Mouse (Mus musculus): ENCODE results near the gene Mtf1.

The Mtf1 gene

DNA sequence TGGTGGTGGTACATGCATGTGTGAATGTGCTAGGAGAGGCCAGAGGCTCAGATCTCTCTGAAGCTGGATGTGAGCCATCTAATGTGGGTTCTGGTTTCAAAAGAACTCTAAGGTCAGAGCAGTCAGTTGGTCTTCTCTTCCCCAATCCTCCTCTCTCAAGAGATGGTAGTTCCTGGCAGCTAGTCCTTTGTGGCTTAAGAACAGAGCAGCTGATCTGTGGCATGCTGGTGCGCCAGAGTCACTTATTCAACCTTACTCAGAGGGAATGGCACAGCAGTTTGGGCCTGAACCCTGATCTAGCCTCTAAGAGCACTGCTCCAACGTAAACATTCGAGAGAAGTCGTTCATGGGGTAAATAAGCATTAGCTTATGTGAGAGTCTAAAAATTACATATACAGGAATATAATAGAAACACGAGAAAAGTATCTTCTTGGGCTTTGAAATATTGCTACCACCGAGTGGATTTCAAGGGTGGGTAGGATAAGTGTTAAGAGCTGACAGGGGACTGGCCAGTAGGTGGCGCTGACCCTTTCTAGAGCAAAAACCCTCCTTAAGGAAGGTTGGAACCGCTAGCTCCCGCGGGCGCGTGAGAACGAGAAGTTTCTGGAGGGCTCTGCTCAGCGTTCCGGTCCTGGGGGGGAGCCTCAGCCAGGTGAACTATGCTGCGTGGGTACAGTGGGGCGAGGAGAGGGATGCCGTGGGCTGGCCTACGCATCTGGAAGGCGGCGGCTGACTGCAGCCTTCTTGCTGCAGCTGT is at the start of gene Mtf1:
Mtf1 (plus strand) TSS at position 553 of the 757 bp plus-strand sequence.
- in situ Hi-C loops (cut with MboI) = no loop called here

DNA sequence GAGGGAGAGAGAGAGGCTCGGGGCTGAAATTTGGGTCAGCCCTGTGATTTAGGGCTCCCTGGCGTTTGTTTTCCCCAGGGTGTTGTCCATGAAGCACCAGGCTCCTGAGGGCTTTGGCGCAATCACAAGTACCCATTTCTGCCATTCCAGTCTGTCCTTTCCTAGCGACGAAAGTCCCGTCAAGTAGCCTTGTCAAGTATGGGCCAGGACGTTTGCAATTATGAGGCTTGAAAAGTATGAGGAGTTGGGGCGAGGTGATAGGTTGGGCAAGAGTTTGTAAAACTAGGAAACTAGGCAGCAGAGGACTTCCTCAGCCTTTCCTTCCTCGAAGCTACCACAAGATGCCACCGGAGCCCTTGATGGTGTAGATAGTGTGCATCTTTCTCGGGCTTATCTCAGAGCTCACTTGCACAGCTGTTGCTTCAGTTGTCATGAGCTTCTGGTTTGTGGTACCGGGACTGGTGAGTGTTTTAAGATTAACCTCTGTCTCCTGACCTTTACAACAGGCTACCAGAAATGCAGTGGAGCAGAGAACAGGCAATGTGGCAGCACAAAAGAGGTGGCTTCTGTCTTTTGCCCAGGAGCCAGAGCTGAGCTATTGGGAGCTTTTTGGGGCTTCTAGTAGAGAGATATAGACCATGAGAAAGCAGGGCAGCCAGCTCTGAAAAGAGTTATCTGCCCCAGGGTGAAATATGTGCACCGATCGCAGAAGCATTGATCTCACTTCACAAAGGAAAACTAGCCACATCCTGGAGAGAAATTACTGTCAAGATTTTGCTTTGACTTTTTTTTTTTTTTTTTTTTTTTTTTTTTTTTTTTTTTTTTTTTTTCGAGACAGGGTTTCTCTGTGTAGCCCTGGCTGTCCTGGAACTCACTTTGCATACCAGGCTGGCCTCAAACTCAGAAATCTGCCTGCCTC is 49.4 kb upstream of the Mtf1 start:
- in situ Hi-C loops (cut with MboI) = no loop called here

DNA sequence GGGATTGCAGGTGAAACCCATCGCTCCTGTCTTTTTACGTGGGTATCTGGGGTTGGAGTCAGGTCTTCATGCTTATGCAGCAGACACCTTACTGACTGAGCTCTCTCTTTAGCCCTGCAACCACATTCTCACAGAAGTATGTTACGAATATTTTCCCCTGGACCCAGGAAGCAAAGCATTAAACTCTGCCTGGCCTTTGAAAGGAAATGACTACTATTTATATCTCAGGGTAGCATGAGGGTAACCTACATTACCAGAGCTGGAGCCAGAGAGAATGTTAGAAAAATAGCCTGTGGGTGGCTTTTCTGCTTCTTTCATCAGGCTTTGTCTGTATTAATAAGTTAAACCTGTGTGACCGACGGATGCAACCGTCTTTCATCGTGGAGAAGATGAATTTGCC is 46.4 kb upstream of the Mtf1 start:
- in situ Hi-C loops (cut with MboI) = no loop called here

DNA sequence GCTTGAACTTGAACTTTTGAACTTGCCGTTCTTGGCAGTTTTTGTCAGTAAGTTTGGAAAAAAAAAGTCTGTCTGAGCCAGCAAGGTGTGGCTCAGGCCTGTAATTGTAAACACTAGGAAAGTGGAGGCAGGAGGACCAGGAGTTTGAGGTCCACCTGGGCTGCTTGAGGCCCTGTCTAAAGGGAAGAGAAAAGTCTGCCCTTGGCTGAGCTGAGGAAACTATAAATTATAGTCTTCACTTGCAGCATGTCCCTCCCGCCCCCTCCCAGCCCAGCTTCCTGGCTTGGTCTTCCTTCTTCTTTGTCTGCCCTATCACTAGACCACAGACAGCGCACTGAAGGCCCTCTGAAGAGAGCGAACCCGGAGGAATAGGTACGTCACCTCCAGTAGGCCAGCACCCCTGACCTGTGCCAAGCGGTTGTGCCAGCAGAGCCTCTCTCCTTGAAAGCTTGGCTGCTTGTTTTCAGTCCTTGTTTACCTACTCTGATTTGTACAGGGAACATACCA is 42.5 kb upstream of the Mtf1 start:
- in situ Hi-C loops (cut with MboI) = no loop called here

DNA sequence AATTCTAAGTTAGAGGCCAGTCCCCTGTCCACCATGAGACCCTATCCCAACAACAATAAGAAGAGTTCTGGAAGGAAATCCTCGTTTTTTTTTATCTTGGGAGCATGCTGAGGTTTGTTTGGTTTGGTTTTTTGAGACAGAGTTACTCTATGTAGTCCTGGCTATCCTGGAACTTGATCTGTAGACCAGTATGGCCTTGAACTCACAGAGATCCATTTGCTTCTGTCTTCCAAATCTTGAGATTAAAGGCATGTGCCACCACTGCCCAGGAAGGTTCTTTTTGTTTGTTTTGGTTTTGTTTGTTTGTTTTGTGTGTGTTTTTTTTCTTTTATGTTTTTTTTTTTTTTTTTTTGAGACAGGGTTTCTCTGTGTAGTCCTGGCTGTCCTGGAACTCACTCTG is 40.7 kb upstream of the Mtf1 start:
- in situ Hi-C loops (cut with MboI) = no loop called here

DNA sequence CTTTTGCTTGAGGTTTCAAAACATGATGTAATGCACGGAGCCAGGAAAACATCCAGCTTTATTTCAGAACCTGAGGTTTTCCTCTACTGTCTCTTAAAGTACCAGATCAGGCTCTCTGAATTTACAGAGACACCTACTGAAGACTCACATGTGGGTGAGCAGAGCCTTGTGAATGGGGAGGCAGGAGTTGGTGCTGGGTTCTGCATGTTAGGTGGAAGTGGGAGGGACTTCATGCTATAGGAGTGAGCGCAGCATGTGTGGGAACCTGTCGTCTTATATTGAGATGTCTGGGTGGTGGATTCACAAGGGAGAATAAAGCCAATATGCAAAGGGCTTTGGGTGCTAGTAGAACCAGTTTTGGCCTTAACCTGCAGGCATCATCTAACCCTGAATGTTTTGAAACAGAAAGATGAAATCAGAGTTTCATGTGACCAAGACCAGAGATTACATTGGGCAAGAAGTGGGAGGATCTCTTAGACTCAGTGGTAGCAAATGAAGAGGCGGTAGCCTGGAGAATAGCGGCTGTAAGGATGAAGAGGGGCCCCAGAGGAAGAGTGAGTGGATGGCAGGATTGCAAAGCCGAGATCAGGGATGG is 38.9 kb upstream of the Mtf1 start:
- in situ Hi-C loops (cut with MboI) = no loop called here

DNA sequence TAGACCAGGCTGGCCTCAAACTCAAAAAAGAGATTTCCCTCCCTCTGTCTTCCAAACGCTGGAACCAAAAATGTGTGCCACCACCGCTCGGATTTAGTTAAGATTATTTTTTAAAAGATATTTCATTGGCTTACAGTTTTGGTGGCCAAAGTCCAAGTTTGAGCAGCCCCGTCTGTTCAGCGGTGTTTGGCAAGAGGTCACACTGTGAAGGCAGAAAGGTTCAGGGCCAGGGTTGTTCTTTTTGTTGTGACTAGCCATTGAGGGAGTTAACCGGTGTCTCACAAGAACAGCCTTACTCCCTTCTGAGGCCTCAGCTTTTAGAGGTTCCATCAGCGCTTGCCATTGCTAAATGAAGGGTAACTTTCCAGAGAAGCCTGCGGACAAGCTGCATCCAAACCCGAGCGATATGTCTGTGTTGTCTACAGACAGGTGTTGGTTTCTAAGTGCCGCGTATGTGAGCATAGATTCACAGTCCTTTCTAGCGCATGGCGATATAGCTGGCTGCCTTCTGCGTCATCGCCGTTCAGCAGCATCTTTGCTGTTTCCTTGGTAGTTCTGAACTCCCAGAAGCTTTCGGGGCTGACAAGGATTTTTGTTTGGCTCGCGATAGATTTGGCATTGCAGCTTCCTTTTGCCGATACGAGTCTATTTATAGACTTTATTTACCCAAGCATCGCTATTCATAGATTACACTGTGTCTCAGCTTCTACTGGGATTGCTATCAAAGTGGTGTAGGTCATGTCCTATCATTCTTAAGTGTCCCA is 35.9 kb upstream of the Mtf1 start:
- in situ Hi-C loops (cut with MboI) = no loop called here

DNA sequence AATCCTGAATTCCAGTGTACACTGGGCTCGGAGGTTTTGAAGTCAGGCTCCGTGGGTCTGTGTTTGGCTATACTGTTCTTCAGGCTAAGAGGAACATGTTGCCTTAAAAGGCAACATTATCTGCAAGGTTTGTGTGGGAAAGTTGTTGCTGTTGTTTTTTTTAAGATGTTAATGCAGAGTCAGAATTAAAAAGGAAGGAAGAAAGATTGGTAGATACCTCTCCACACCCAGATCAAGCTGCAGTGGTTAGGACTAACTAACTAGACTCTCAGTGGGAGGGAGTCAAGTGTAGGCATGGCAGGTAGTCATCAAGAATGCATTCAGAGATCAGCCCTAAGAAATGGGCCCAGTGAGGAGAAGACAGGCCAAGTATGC is 35.4 kb upstream of the Mtf1 start:
- in situ Hi-C loops (cut with MboI) = no loop called here

DNA sequence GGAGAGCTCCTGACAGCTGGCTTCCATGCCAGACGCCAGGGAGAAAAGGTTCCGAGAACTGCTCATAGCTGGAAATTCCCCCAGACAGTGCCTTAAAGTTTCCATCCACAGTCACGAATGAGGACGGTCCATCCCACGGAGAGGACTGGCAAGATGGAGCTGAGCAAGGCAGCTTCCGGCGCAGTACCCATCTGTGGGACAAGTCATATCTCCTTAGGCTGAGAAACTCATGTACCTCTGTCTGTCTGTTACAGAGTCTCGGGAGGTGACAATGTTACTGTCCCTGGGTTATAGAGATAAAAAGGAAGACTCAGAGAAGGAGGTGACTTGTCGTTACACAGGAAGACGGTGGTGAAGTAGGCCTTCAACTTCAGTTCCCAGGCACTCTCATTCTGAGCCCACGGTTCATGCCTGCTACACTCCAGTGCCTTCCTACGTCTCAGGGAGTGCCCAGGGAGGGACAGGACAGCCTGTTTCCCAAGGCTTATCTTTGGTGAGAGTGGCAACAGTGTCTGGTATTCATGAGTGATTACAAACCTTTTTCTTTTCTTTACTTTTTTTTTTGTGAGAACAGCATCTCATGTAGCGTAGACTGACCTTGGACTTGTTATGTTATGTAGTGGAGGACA is 32.8 kb upstream of the Mtf1 start:
- in situ Hi-C loops (cut with MboI) = no loop called here

DNA sequence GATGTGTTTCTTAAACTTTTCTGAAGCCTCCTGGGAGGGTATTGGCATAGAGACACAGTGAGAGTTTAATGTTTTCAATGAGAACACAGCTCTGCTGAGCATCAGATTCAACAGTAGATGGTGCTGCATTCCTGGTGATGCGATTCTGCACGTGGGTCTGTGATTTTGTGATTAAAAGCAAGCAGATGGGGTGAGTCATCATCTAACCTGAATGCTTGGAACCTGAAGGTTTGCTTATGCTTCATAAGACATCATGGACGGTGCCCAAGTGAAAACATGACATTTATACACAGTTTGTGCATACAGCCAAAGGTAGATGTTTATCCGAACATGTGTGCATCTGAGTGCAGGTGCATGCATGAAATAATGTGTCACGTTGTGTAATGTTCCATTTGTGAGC is 31.3 kb upstream of the Mtf1 start:
- in situ Hi-C loops (cut with MboI) = no loop called here

DNA sequence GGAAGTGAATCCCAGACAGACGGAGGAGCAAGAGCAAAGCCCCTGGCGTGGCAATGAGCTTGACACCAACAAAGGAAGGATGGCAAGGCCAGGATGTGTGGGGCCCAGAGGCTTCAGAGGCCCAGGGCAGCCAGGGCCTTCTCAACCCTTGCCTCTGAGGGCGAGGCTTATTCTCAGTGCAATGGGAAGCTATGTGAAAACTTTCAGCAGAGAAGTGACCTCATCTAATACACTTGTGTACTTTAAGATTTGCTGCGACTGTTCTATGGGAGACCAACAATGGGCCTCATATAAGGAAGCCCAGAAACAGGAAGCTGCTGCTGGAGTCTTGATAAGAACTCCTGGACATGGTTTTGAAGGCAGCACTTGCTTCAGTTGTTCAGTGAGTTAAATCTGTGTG is 29.8 kb upstream of the Mtf1 start:
- in situ Hi-C loops (cut with MboI) = no loop called here

DNA sequence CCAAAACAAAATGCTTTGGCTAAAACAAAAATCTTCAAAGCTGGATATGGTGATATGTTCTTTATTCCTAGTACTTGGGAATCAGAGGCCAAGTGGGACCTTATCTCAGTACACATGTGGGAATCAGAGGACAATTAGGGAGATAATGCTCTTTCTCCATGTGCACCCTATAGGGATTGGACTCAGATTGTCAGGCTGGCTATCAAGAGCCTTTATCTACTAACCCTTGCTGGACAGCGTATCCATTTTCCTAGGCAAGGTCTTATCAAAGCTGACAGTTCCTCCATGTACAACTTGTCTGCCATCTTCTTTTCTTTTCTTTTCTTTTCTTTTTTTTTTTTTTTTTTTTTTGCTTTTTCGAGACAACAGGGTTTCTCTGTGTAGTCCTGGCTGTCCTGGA is 28.5 kb upstream of the Mtf1 start:
- in situ Hi-C loops (cut with MboI) = no loop called here

DNA sequence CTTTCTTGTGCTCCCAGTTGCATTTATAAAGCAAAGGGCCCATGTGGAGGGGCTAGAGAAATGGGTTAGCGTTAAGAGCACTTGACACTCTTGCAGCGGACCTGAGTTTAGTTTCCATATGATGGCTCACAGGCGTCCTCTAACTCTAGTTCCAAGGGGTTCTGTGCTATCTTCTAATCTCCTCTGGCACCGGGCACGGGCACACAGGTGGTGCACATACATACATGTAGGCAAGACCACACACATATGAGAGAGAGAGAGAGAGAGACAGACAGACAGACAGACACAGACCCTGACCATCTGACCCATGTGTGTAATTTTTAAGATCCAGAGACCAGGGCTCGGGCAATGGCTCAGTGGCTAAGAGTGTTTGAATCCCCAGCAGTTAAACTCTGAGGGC is 27.9 kb upstream of the Mtf1 start:
- in situ Hi-C loops (cut with MboI) = no loop called here

DNA sequence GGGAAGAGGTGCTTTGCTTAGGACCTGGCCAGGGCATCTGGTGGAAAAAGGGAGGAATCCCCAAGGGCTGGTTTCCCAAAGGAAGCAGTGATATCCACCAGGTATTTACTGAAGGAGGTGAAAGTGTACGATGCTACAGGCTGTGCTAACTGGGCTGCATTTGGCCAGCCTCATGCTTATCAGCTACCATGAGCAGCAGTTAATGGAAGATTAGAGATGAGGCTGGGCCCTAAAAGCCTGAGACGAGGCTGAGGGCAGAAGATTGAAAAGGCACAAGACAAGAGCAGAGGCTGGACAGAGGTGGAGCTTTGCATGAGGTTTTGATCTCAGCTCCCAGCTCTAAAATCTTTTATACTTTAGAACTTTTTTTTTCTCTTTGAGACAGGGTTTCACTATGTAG is 27.5 kb upstream of the Mtf1 start:
- in situ Hi-C loops (cut with MboI) = no loop called here

DNA sequence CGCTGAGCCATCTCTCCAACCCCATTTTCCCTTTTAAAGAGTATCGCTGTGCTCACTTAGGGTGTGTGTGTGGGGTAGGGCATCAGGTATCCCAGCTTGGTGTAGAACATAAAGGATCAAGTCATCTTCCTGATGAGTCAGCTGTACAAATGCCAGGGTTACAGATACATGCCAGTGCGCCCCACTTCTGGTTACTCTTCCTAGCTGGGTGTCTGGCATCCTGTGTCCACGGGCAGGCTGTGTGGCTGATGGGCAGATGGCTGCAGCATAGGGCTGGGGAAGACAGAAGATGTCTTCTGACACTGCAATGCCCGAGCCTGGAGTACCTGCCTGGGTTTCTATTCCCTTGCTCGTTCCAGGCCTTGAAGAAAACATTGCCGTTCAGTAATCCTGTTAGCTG is 20.5 kb upstream of the Mtf1 start:
- in situ Hi-C loops (cut with MboI) = no loop called here

DNA sequence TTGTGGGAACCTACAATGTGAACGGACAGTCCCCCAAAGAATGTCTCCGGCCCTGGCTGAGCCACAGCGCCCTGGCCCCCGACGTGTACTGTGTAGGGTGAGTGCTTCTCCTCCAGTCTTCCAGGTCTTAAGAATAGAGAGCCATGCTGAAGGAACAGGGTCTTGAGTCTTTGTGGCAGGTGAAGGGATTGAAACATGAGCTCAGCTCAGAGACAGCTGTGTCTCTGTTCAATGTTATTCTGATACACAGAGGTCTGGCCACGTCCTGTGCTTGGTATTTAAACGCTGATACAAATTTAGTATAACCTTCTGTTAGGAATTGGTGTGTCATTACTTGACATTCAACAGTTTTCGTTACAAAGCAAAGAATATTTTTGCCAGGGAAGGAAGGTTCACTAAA is 19.5 kb upstream of the Mtf1 start:
- in situ Hi-C loops (cut with MboI) = no loop called here

DNA sequence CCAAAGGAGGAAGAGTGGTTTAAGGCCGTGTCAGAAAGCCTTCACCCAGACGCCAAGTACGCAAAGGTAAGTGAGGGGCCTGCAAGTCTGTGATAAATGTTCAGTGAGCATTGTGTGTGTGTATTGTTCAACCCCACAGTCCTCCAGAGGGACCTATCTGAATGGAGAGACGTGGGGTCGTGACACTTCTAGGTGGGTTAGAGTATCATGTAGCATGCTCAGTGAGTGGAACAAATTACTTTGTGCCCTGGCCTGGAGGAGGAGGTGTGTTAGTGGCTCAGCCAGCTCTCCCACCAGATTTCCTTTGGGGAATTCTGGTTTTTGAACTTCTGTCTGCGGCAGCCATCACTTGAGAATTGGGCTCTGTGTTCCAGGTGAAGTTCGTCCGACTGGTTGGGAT is 18.0 kb upstream of the Mtf1 start:
- in situ Hi-C loops (cut with MboI) = no loop called here

DNA sequence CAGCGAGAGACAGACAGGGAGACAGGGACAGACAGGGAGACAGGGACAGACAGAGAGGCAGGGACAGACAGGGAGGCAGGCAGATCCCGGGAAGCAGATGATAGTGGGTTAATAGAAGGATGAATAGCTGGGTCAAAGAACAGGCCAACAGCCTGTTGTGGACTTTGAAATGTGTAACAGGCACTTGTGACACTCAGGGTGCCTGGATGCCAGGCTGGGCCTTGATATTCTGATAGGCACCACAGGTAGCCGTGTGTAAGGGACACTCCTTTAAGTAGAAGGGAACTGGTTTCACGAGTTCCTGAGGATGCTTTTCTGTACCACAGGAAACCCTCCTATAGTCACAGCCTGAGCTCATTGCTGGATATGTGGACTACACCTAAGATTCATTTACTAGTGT is 11.9 kb upstream of the Mtf1 start:
- in situ Hi-C loops (cut with MboI) = no loop called here

DNA sequence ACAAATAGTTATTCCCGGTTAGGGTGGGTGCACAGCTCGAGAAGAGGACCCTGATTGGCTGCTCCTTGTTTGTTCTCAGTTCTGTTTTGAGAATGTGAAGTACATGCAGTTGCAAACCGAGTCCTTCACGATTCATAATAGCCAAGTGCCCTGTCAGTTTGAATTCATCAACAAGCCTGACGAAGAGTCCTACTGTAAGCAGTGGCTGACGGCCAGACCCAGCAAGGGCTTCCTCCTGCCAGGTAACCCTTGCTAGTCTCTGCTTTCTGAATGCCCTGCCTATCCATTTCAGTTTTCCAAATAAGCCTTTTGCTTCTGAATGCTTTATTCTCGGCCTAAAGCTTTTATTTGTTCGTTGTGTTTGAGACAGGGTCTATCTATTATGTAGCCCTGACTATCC is 9.8 kb upstream of the Mtf1 start:
- in situ Hi-C loops (cut with MboI) = no loop called here

DNA sequence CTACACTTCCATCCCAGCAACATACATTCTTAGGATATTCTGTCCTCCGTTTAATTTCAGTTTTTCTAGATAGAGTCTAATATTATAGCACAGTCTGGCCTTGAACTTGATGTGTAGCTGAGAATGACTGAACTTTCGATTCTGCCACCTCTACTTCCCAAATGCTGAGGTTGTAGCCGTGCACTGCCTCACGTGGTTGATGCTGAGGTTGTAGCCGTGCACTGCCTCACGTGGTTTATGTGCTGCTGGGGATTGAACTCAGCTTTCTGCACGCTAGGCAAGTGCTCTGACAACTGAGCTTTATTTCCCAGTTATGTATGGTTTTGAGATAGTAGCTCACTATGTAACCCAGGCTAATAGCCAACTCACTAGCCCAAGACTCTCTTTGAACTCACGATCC is 5.8 kb upstream of the Mtf1 start:
- in situ Hi-C loops (cut with MboI) = no loop called here

DNA sequence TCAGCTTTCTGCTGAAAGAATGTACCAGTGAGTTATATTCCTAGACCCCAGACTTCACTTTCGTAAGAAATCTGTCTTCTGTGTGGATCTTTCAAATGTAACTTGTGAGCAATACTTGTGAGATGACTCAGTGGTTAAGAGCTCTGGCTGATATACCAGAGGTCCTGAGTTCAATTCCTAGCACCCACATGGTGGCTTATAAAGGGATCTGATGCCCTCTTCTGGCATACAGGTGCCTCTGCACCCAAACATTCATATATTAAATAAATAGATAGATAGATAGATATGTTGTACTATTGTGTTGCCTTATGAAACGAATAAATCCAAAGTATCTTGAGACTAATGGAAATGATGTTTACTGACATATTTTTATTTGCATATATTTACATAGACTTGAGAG is 5.0 kb upstream of the Mtf1 start:
- in situ Hi-C loops (cut with MboI) = no loop called here

Measured in mature B cell (primary cell).